Mouse (Mus musculus): ENCODE data around the gene Akap8. TPM values are rescaled to one million over a fixed set of nuclear protein-coding genes. Genes with fewer than 3 reads are reported as not detected.

The Akap8 gene
- total and polyA plus RNA-seq, 3 experiments = 77.9 to 127 (median 101) TPM

- DNase-seq (ENCODE audit: low read depth, low spot score) = no peak
- H3K27me3 ChIP-seq (ENCODE audit: control insufficient read depth in 1 of 2, insufficient read depth in 2 of 2, low read length in 2 of 2) = no peaks in the 10 kb centered on the region
- no peaks in the 10 kb centered on the region for H3K9me3 ChIP-seq (replicated peaks; ENCODE audit: insufficient read depth, low read length)
- H3K36me3 ChIP-seq (ENCODE audit: control insufficient read depth in 1 of 2, insufficient read depth in 2 of 2, low read length in 2 of 2) = peaks cover 13 to 29% of the 10 kb centered on the region in 2 experiments
- TF ChIP-seq MAZ (IDR thresholded peaks at IDR 0.05; ENCODE audit: low read depth, low read length) (no peak), BHLHE40 (IDR thresholded peaks at IDR 0.05; ENCODE audit: borderline replicate concordance, low read depth, low read length) (no peak), MXI1 (IDR thresholded peaks at IDR 0.05; ENCODE audit: low read depth, low read length) (no peak), NRF1 (IDR thresholded peaks at IDR 0.05; ENCODE audit: insufficient read depth, low read depth, low read length, poor library complexity, severe bottlenecking) (no peak), TCF12 (IDR thresholded peaks at IDR 0.05; ENCODE audit: low read depth, low read length) (no peak), GABPA (IDR thresholded peaks at IDR 0.05; ENCODE audit: low read depth, low read length) (no peak), MEF2A (IDR thresholded peaks at IDR 0.05; ENCODE audit: extremely low read depth, insufficient replicate concordance, low read depth, low read length, poor library complexity, severe bottlenecking) (no peak), SIN3A (IDR thresholded peaks at IDR 0.05; ENCODE audit: low read length) (no peak), NELFE (IDR thresholded peaks at IDR 0.05; ENCODE audit: low read depth, low read length) (no peak), GATA1 (IDR thresholded peaks at IDR 0.05; ENCODE audit: low read depth, low read length) (no peak), JUND (IDR thresholded peaks at IDR 0.05; ENCODE audit: low read depth, low read length) (no peak), CHD2 (IDR thresholded peaks at IDR 0.05; ENCODE audit: low read length) (no peak), MYB (IDR thresholded peaks at IDR 0.05; ENCODE audit: low read depth, low read length) (no peak), ZMIZ1 (IDR thresholded peaks at IDR 0.05; ENCODE audit: low read depth, low read length) (no peak), E2F4 (IDR thresholded peaks at IDR 0.05; ENCODE audit: borderline replicate concordance, low read depth, low read length) (no peak), CHD1 (IDR thresholded peaks at IDR 0.05; ENCODE audit: low read depth, low read length) (no peak), RCOR1 (IDR thresholded peaks at IDR 0.05; ENCODE audit: low read depth, low read length) (no peak), TBP (IDR thresholded peaks at IDR 0.05; ENCODE audit: low read depth, low read length) (no peak)
- no peak overlapping the region for H3K9ac ChIP-seq (ENCODE audit: control insufficient read depth, low read depth, low read length, poor library complexity, severe bottlenecking)
- H3K27ac ChIP-seq (ENCODE audit: control insufficient read depth, low read depth, low read length) = no peak overlapping the region
- H3K79me2 ChIP-seq (ENCODE audit: control insufficient read depth, insufficient read depth, low read length, poor library complexity) = peaks cover 45% of the 10 kb centered on the region
- H3K4me1 ChIP-seq (ENCODE audit: control insufficient read depth in 1 of 2, insufficient read depth in 2 of 2, low read length in 2 of 2) = peaks cover 2 to 10% of the 10 kb centered on the region in 2 experiments; a peak in 2 of 4 replicates
- H3K4me3 ChIP-seq (ENCODE audit: control insufficient read depth in 1 of 2, insufficient read depth in 1 of 2, low read depth in 2 of 2, low read length in 2 of 2) = no peak overlapping the region
These were observed 5.5 kb downstream of the Akap8 start for GRCm38 (mm10) chr17:32315560-32315959.

DNA sequence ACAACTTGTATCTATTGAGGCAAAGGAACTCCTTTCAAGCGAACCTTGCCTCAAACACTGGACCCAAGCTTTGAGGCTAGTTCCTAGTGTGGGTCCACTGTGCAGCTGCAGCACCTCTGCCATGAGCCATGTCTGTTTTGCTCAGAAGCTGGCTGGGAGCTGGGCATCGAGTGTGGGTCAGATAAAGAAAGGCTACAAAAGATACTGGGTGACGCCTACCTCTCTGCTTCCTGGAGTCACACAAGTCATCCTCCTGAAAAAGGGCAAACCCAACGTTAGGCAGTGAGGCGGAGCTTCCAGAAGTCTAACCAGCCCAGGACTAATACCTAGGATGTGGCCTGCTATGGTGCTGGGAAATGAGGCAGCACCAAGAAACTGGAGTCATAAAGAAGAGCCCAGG is 7.1 kb downstream of the Akap8 start:
- Histone ChIP-seq H3K9ac (ENCODE audit: control insufficient read depth, low read depth, low read length, poor library complexity, severe bottlenecking) (no peak overlapping the region), H3K27ac (ENCODE audit: control insufficient read depth, low read depth, low read length) (no peak overlapping the region), H3K9me3 (replicated peaks; ENCODE audit: insufficient read depth, low read length) (no peaks in the 10 kb centered on the region), H3K79me2 (ENCODE audit: control insufficient read depth, insufficient read depth, low read length, poor library complexity) (peaks cover 30% of the 10 kb centered on the region), H3K27me3 (ENCODE audit: control insufficient read depth in 1 of 2, insufficient read depth in 2 of 2, low read length in 2 of 2) (no peaks in the 10 kb centered on the region), H3K4me1 (ENCODE audit: control insufficient read depth in 1 of 2, insufficient read depth in 2 of 2, low read length in 2 of 2) (peaks cover 0 to 8% of the 10 kb centered on the region in 2 experiments; a peak in 3 of 4 replicates), H3K4me3 (ENCODE audit: control insufficient read depth in 1 of 2, insufficient read depth in 1 of 2, low read depth in 2 of 2, low read length in 2 of 2) (no peak overlapping the region), H3K36me3 (ENCODE audit: control insufficient read depth in 1 of 2, insufficient read depth in 2 of 2, low read length in 2 of 2) (peaks cover 17 to 33% of the 10 kb centered on the region in 2 experiments)
- DNase-seq (ENCODE audit: low read depth, low spot score) = no peak
- TF ChIP-seq MYB (IDR thresholded peaks at IDR 0.05; ENCODE audit: low read depth, low read length) (no peak), SIN3A (IDR thresholded peaks at IDR 0.05; ENCODE audit: low read length) (no peak), MAX (IDR thresholded peaks at IDR 0.05; ENCODE audit: low read length) (no peak), ZKSCAN1 (IDR thresholded peaks at IDR 0.05; ENCODE audit: low read depth, low read length) (no peak), ELF1 (IDR thresholded peaks at IDR 0.05; ENCODE audit: low read depth, low read length) (no peak), KAT2A (conservative IDR thresholded peaks at IDR 0.05; ENCODE audit: low read depth, low read length) (no peak), TAL1 (IDR thresholded peaks at IDR 0.05; ENCODE audit: low read length) (no peak), MYC (IDR thresholded peaks at IDR 0.05; ENCODE audit: low read depth, low read length) (no peak), USF1 (IDR thresholded peaks at IDR 0.05; ENCODE audit: low read depth, low read length) (no peak), POLR2A (IDR thresholded peaks at IDR 0.05; ENCODE audit: control insufficient read depth in 1 of 2, insufficient read depth in 1 of 2, low read depth in 1 of 2, low read length in 2 of 2, poor library complexity in 1 of 2) (no peak), JUND (IDR thresholded peaks at IDR 0.05; ENCODE audit: low read depth, low read length) (no peak), CHD1 (IDR thresholded peaks at IDR 0.05; ENCODE audit: low read depth, low read length) (no peak), BHLHE40 (IDR thresholded peaks at IDR 0.05; ENCODE audit: borderline replicate concordance, low read depth, low read length) (no peak), RCOR1 (IDR thresholded peaks at IDR 0.05; ENCODE audit: low read depth, low read length) (no peak), ZNF384 (IDR thresholded peaks at IDR 0.05; ENCODE audit: low read depth, low read length) (no peak), UBTF (IDR thresholded peaks at IDR 0.05; ENCODE audit: borderline replicate concordance, insufficient read depth, low read depth, low read length) (no peak), ZC3H11A (IDR thresholded peaks at IDR 0.05; ENCODE audit: low read depth, low read length) (no peak), GABPA (IDR thresholded peaks at IDR 0.05; ENCODE audit: low read depth, low read length) (no peak), POLR2AphosphoS5 (IDR thresholded peaks at IDR 0.05; ENCODE audit: borderline replicate concordance, low read depth, low read length) (no peak), CTCF (IDR thresholded peaks at IDR 0.05 in 2 of 3, conservative IDR thresholded peaks at IDR 0.05 in 1 of 3; ENCODE audit: control insufficient read depth in 1 of 3, insufficient read depth in 1 of 3, low read depth in 2 of 3, low read length in 3 of 3, poor library complexity in 1 of 3, severe bottlenecking in 1 of 3) (no peak)
